Mouse (Mus musculus) inflammation-experienced regulatory T-cells (primary cell): Measurements from ENCODE around the gene Abca15. TPM values are rescaled to one million over a fixed set of nuclear protein-coding genes. Genes with fewer than 3 reads are reported as not detected.

Experiments
- polyA plus RNA-seq, 2 experiments: library from polyadenylated mRNA; unstranded; fragments of 100-300 nt; shearing (Covaris generic); gene quantifications; one replicate each; pipeline ENCODE4 v1.2.1; 2017

Abca15 gene
- under 1 TPM; 0.12 to 0.17 TPM for polyA plus RNA-seq

GRCm38 (mm10) chr7:120328087-120328793 is at the start of gene Abca15:
Abca15 (plus strand) TSS chr7:120328670.

GRCm38 (mm10) chr7:120409447-120409846 is 81.0 kb downstream of the Abca15 start, which contains the start of gene Abca16:
Abca16 (plus strand) TSS chr7:120409647.

Other genes with a start within 250 kb of the Abca15 start
- 1 to 10 TPM in 1 of 2 experiments, under 1 TPM in 1; 0.34 to 1.4 TPM for gene Dnah3, start 233.4 kb upstream of the Abca15 start, polyA plus RNA-seq
- gene Tmem159, start 226.3 kb upstream of the Abca15 start, polyA plus RNA-seq, result 10 to 100 TPM in 1 of 2 experiments, 1 to 10 TPM in 1; 9.1 to 15.1 TPM
- gene Zp2, start 183.4 kb upstream of the Abca15 start, polyA plus RNA-seq, result under 1 TPM in 1 of 2 experiments, not detected in 1; 0.27 TPM
- gene Anks4b, start 154.8 kb upstream of the Abca15 start, polyA plus RNA-seq, result not detected
- under 1 TPM; 0.11 to 0.26 TPM for gene Crym, start 126.6 kb upstream of the Abca15 start, polyA plus RNA-seq
- gene Abca14, start 124.7 kb upstream of the Abca15 start, polyA plus RNA-seq, result 1 to 10 TPM in 1 of 2 experiments, not detected in 1; 1.1 TPM
- gene Abca16, start 81.0 kb downstream of the Abca15 start, polyA plus RNA-seq, result under 1 TPM; 0.02 to 0.07 TPM